Mouse (Mus musculus) heart, postnatal 0 days (tissue): Measurements from ENCODE around the gene Slc39a1. TPM values are rescaled to one million over a fixed set of nuclear protein-coding genes. Genes with fewer than 3 reads are reported as not detected.

Experiments
- ATAC-seq: fragments of 200-750 bp; cut with Nextera tagmentation; 2 replicates; pipeline ENCODE4 v1.8.0; 2017; ENCODE audit warnings: low read depth, moderate number of reproducible peaks, moderate library complexity; ENCODE audit not compliant: insufficient read depth
- DNase-seq: peaks from one replicate; pipeline ENCODE4 v3.0.0-alpha.2; 2016; ENCODE audit warnings: low spot score
- H3K27ac ChIP-seq: fragments of 300-500 bp; sonication (generic); 2 replicates; pipeline ENCODE4 v1.5.1; 2014; ENCODE audit warnings: low read depth, mild to moderate bottlenecking
- H3K27me3 ChIP-seq: fragments of 300-500 bp; sonication (generic); 2 replicates; pipeline ENCODE4 v1.6.1; 2014; ENCODE audit warnings: low read length, mixed read lengths; ENCODE audit not compliant: control insufficient read depth, insufficient read depth
- H3K36me3 ChIP-seq: fragments of 300-500 bp; sonication (generic); replicated peaks from 2 replicates; pipeline ENCODE4 v1.6.1; 2014; ENCODE audit warnings: low read length, mixed read lengths; ENCODE audit not compliant: control insufficient read depth, insufficient read depth
- H3K4me1 ChIP-seq: fragments of 300-500 bp; sonication (generic); 2 replicates; pipeline ENCODE4 v1.6.1; 2014; ENCODE audit warnings: antibody characterized with exemption; ENCODE audit not compliant: control insufficient read depth, insufficient read depth
- H3K4me2 ChIP-seq: fragments of 300-500 bp; sonication (generic); 2 replicates; pipeline ENCODE4 v1.6.1; 2014; ENCODE audit warnings: low read depth, mild to moderate bottlenecking, low read length, moderate library complexity
- H3K4me3 ChIP-seq: fragments of 300-500 bp; sonication (generic); 2 replicates; pipeline ENCODE4 v1.5.1; 2014; ENCODE audit warnings: low read depth, low read length
- H3K9ac ChIP-seq: fragments of 300-500 bp; sonication (generic); replicated peaks from 2 replicates; pipeline ENCODE4 v1.6.1; 2014; ENCODE audit warnings: low read depth, low read length, mixed read lengths
- H3K9me3 ChIP-seq: fragments of 300-500 bp; sonication (generic); replicated peaks from 2 replicates; pipeline ENCODE4 v1.6.1; 2016; ENCODE audit warnings: low read length; ENCODE audit not compliant: control insufficient read depth
- CTCF ChIP-seq: IDR thresholded peaks from 2 replicates; pipeline ENCODE4 v1.5.1; 2016; ENCODE audit warnings: antibody characterized with exemption, control low read depth, low read depth
- EP300 ChIP-seq: IDR thresholded peaks from 2 replicates; pipeline ENCODE4 v1.6.1; 2016; ENCODE audit warnings: antibody characterized with exemption, low read depth
- WGBS: fragments of 180-500 bp; shearing (Covaris S2); extraction: QIAGEN DNeasy Blood & Tissue Kit; methylation state at CpG from one replicate; pipeline ENCODE4 v1.1.7; 2014; 5-methylcytosine and 5-hydroxymethylcytosine counted together
- polyA plus RNA-seq: library from polyadenylated mRNA; unstranded; fragments of >200 nt; fragmentation: Nextera tagmentation; extraction: Ambion mirVana; gene quantifications from 2 replicates; pipeline ENCODE4 v1.2.1, GENCODE M21; 2015
- total RNA-seq: library from RNA; depleted of rRNA; stranded (reverse); fragments of >200 nt; gene quantifications from 2 replicates; pipeline ENCODE4 v1.2.3, GENCODE M21; 2014; ENCODE audit warnings: low replicate concordance

Slc39a1 gene
- total and polyA plus RNA-seq, 2 experiments from 2014 or later = 95.5 to 158 TPM

DNA sequence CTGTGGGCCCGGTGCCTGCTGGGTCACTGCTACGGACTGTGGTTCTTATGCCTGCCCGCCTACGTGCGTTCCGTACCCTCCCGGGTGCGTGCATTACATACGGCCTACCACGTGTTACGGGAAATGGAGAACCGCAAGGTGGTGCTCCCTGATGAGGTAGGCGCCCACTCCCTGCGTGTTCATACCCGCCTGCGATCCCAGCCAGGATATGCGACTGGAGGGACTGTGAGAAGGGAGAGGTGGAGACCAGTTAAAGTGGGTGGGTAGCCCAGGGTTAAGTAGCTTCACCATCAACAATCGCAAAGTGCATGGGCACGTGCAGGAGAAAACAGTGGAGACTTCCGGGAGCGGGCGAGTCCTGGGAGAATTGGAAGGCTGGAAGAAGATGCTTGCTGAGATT, 25.9 kb downstream of the Slc39a1 start:
- H3K4me3 ChIP-seq = no peak overlapping the region
- H3K27me3 ChIP-seq = no peaks in the 10 kb centered on the region
- no peaks in the 10 kb centered on the region for H3K9me3 ChIP-seq
- DNase-seq (no peak), ATAC-seq (no peak)
- 92% methylated on average over 22 of the region's 22 CpGs for WGBS
- no peak overlapping the region for H3K27ac ChIP-seq
- no peak overlapping the region for H3K4me2 ChIP-seq
- no peaks in the 10 kb centered on the region for H3K4me1 ChIP-seq
- H3K36me3 ChIP-seq = peaks cover 90% of the 10 kb centered on the region
- H3K9ac ChIP-seq = no peak overlapping the region
- TF ChIP-seq CTCF (no peak), EP300 (no peak)

DNA sequence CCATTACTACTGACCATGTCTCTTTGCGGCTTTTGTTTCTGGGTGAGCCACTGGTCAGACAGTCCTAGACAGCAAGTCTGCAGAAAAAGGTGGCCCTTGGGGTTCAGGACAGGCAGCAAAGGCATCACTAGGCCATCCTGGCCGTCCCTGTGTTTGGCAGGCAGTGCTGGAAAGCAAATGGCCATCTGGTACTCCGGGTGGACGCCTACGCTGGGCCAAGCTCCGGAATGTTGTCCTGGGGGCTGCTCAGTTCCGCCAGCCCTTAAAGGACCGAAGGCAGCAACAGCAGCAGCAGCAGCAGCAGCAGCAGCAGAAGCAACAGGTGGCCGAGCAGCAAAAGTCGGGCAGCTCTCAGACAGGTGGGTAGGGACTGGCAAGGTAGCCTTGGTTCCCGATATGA, 27.3 kb downstream of the Slc39a1 start:
- Histone ChIP-seq H3K4me1 (no peaks in the 10 kb centered on the region), H3K27ac (no peak overlapping the region), H3K36me3 (peaks cover 97% of the 10 kb centered on the region), H3K4me2 (no peak overlapping the region), H3K9ac (no peak overlapping the region), H3K9me3 (no peaks in the 10 kb centered on the region), H3K27me3 (no peaks in the 10 kb centered on the region), H3K4me3 (no peak overlapping the region)
- WGBS = 93% methylated on average over 11 of the region's 11 CpGs
- no peak for DNase-seq
- no peak for TF ChIP-seq EP300
- TF ChIP-seq CTCF = no peak
- no peak for ATAC-seq

DNA sequence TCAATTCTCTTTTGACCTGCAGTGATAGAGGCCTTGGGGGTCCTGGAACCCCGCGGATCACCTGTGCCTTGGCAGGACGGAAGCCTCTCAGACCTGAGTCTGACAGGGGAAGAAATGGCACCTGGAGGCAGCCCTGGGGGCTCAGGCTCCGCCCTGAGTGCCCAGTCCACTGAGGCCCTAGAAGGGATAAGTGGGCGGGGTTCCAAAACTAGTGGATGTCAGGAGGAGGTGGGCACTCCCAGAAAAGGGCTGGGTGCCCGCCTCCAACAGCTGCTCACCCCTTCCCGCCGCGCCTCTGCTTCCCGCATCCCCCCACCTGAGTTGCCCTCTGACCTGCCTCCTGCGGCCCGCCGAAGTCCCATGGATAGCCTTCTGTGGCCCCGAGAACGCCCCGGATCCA, 28.9 kb downstream of the Slc39a1 start:
- H3K4me2 ChIP-seq = no peak overlapping the region
- no peak overlapping the region for H3K4me3 ChIP-seq
- H3K9me3 ChIP-seq = no peaks in the 10 kb centered on the region
- WGBS = 61% methylated on average over 16 of the region's 16 CpGs
- TF ChIP-seq CTCF = no peak
- TF ChIP-seq EP300 = no peak
- H3K27ac ChIP-seq = no peak overlapping the region
- DNase-seq (no peak), ATAC-seq (no peak)
- H3K9ac ChIP-seq = no peak overlapping the region
- H3K36me3 ChIP-seq = peaks cover 90% of the 10 kb centered on the region
- H3K27me3 ChIP-seq = no peaks in the 10 kb centered on the region
- no peaks in the 10 kb centered on the region for H3K4me1 ChIP-seq

GRCm38 (mm10) chr3:90277793-90278192, 29.8 kb downstream of the Slc39a1 start:
- TF ChIP-seq CTCF = no peak
- no peak for TF ChIP-seq EP300

GRCm38 (mm10) chr3:90278211-90278610, 30.2 kb downstream of the Slc39a1 start:
- H3K36me3 ChIP-seq = peaks cover 77% of the 10 kb centered on the region
- no peak for TF ChIP-seq CTCF
- TF ChIP-seq EP300 = no peak
- WGBS = 93% methylated on average over 10 of the region's 10 CpGs
- H3K27ac ChIP-seq = no peak overlapping the region
- H3K9ac ChIP-seq = no peak overlapping the region
- no peak overlapping the region for H3K4me2 ChIP-seq
- ATAC-seq (no peak), DNase-seq (no peak)
- no peaks in the 10 kb centered on the region for H3K27me3 ChIP-seq
- no peaks in the 10 kb centered on the region for H3K9me3 ChIP-seq
- no peaks in the 10 kb centered on the region for H3K4me1 ChIP-seq
- H3K4me3 ChIP-seq = no peak overlapping the region

More at GRCm38 (mm10) chr3:90277793-90278192, 29.8 kb downstream of the Slc39a1 start:
- Histone ChIP-seq H3K4me2 (no peak overlapping the region), H3K9ac (no peak overlapping the region), H3K36me3 (peaks cover 81% of the 10 kb centered on the region), H3K4me1 (no peaks in the 10 kb centered on the region), H3K27me3 (no peaks in the 10 kb centered on the region), H3K9me3 (no peaks in the 10 kb centered on the region), H3K4me3 (no peak overlapping the region), H3K27ac (no peak overlapping the region)
- 84% methylated on average over 9 of the region's 9 CpGs for WGBS
- ATAC-seq (no peak), DNase-seq (no peak)

DNA sequence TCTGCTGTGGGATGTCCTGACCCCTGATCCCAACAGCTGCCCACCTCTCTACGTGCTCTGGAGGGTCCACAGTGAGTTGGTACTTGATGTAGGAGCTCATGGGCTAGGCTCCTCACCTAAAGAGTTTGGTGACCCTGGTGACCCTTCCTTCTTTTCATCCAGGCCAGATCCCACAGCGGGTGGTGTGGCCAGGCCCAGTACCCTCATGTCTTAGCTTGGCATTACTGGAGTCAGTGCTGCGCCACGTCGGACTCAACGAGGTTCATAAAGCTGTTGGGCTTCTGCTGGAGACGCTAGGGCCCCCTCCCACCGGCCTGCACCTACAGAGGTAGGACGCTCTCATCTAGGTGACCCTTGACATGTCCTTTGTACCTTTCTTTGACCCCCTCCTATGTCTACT, 31.2 kb downstream of the Slc39a1 start:
- WGBS = 93% methylated on average over 9 of the region's 9 CpGs
- H3K4me1 ChIP-seq = no peaks in the 10 kb centered on the region
- no peak overlapping the region for H3K4me3 ChIP-seq
- H3K27me3 ChIP-seq = no peaks in the 10 kb centered on the region
- H3K36me3 ChIP-seq = peaks cover 67% of the 10 kb centered on the region
- H3K4me2 ChIP-seq = no peak overlapping the region
- no peak overlapping the region for H3K9ac ChIP-seq
- no peak overlapping the region for H3K27ac ChIP-seq
- TF ChIP-seq EP300 (no peak), CTCF (no peak)
- no peak for DNase-seq
- no peak for ATAC-seq
- H3K9me3 ChIP-seq = no peaks in the 10 kb centered on the region
